Mouse (Mus musculus): Measurements from ENCODE around the gene Sema6b. TPM values are rescaled to one million over a fixed set of nuclear protein-coding genes. Genes with fewer than 3 reads are reported as not detected.
A peak's percentile ranks its signal among the peaks of the same experiment; 100 is the strongest.

Gene Sema6b
- total and polyA plus RNA-seq, 3 experiments: 0.71 to 2.2 (median 1.3) TPM

GRCm38 (mm10) chr17:56139355-56139754 lies 788 bp downstream of the Sema6b start:
- dilution Hi-C loops (cut with MboI; ENCODE audit: extremely low pct_ligation_motif_present, extremely low pct_unique_long_range_greater_than_20kb, low sequenced_read_pairs): no loop called here
- H3K4me1 ChIP-seq (ENCODE audit: control insufficient read depth in 1 of 2, insufficient read depth in 2 of 2): peaks cover 7 to 47% of the 10 kb centered on the region in 2 experiments; a peak in 3 of 4 replicates
- no peak overlapping the region for H3K27ac ChIP-seq (ENCODE audit: insufficient read depth, low read depth)
- DNase-seq (ENCODE audit: extremely low read depth): no peak
- H3K27me3 ChIP-seq (replicated peaks): peaks cover 95% of the 10 kb centered on the region
- no peaks in the 10 kb centered on the region for H3K79me2 ChIP-seq (replicated peaks; ENCODE audit: control insufficient read depth, extremely low read depth, insufficient read depth, poor library complexity, severe bottlenecking)
- no peaks in the 10 kb centered on the region for H3K36me3 ChIP-seq (replicated peaks in 1 of 2; ENCODE audit: control insufficient read depth in 1 of 2, insufficient read depth in 1 of 2, low read length in 1 of 2)
- no peak overlapping the region for H3K9ac ChIP-seq (ENCODE audit: insufficient read depth, low read depth)
- H3K9me3 ChIP-seq (replicated peaks; ENCODE audit: low read length): no peaks in the 10 kb centered on the region
- TF ChIP-seq MXI1 (IDR thresholded peaks at IDR 0.05; ENCODE audit: low read depth, low read length) (no peak), MAFK (IDR thresholded peaks at IDR 0.05; ENCODE audit: insufficient replicate concordance, low read length) (no peak), SMC3 (IDR thresholded peaks at IDR 0.05; ENCODE audit: low read depth, low read length) (no peak), EP300 (IDR thresholded peaks at IDR 0.05; ENCODE audit: low read length) (no peak), ELF1 (IDR thresholded peaks at IDR 0.05; ENCODE audit: low read depth, low read length) (no peak), GABPA (IDR thresholded peaks at IDR 0.05; ENCODE audit: insufficient replicate concordance, low read depth, low read length) (no peak), USF1 (IDR thresholded peaks at IDR 0.05; ENCODE audit: low read depth, low read length) (no peak), CHD1 (IDR thresholded peaks at IDR 0.05; ENCODE audit: low read depth, low read length) (no peak), USF2 (conservative IDR thresholded peaks at IDR 0.05; ENCODE audit: low read depth, low read length) (no peak), ZNF384 (IDR thresholded peaks at IDR 0.05; ENCODE audit: low read depth, low read length) (no peak), KAT2A (IDR thresholded peaks at IDR 0.05; ENCODE audit: insufficient replicate concordance, low read length) (no peak)
- H3K4me2 ChIP-seq (ENCODE audit: insufficient read depth, low read depth, poor library complexity, severe bottlenecking): peak overlapping the region; percentile 85
- no peak overlapping the region for H3K4me3 ChIP-seq (replicated peaks in 1 of 3; ENCODE audit: low read depth in 2 of 3, low read length in 2 of 3, poor library complexity in 1 of 3)
- in situ Hi-C loops (cut with MboI; ENCODE audit: low pct_ligation_motif_present, low pct_unique_long_range_greater_than_20kb, low sequenced_read_pairs): no loop called here

- dilution Hi-C loops (cut with MboI; ENCODE audit: extremely low pct_ligation_motif_present, extremely low pct_unique_long_range_greater_than_20kb, low sequenced_read_pairs) (no loop called here), in situ Hi-C loops (cut with MboI; ENCODE audit: low pct_ligation_motif_present, low pct_unique_long_range_greater_than_20kb, low sequenced_read_pairs) (no loop called here)
- Histone ChIP-seq H3K4me1 (ENCODE audit: control insufficient read depth in 1 of 2, insufficient read depth in 2 of 2) (peaks cover 7 to 44% of the 10 kb centered on the region in 2 experiments; a peak in 3 of 4 replicates), H3K36me3 (replicated peaks in 1 of 2; ENCODE audit: control insufficient read depth in 1 of 2, insufficient read depth in 1 of 2, low read length in 1 of 2) (no peaks in the 10 kb centered on the region), H3K9ac (ENCODE audit: insufficient read depth, low read depth) (no peak overlapping the region), H3K27me3 (replicated peaks) (peaks cover 82% of the 10 kb centered on the region), H3K79me2 (replicated peaks; ENCODE audit: control insufficient read depth, extremely low read depth, insufficient read depth, poor library complexity, severe bottlenecking) (no peaks in the 10 kb centered on the region), H3K9me3 (replicated peaks; ENCODE audit: low read length) (no peaks in the 10 kb centered on the region), H3K27ac (ENCODE audit: insufficient read depth, low read depth) (no peak overlapping the region), H3K4me2 (ENCODE audit: insufficient read depth, low read depth, poor library complexity, severe bottlenecking) (no peak overlapping the region), H3K4me3 (replicated peaks in 1 of 3; ENCODE audit: low read depth in 2 of 3, low read length in 2 of 3, poor library complexity in 1 of 3) (no peak overlapping the region)
- no peak for TF ChIP-seq ZKSCAN1 (IDR thresholded peaks at IDR 0.05; ENCODE audit: borderline replicate concordance, low read depth, low read length)
- TF ChIP-seq USF2 (conservative IDR thresholded peaks at IDR 0.05; ENCODE audit: low read depth, low read length): no peak
- no peak for TF ChIP-seq RAD21 (IDR thresholded peaks at IDR 0.05; ENCODE audit: low read depth, low read length)
- TF ChIP-seq HCFC1 (IDR thresholded peaks at IDR 0.05; ENCODE audit: low read depth, low read length): peak; percentile 64
- TF ChIP-seq POLR2AphosphoS2 (IDR thresholded peaks at IDR 0.05; ENCODE audit: low read depth, low read length): no peak
- no peak for DNase-seq (ENCODE audit: extremely low read depth)
Measured at GRCm38 (mm10) chr17:56137839-56138613, 2.1 kb downstream of the Sema6b start.
